Mouse (Mus musculus): ENCODE data around the gene Tmem214. TPM values are rescaled to one million over a fixed set of nuclear protein-coding genes. Genes with fewer than 3 reads are reported as not detected.

Tmem214 gene
- polyA plus RNA-seq (2016; fragmentation: Nextera tagmentation; extraction: Ambion mirVana), result 52.5 and 56.4 TPM in 2 replicates

- Histone ChIP-seq H3K36me3 (replicated peaks) (peaks cover 45% of the 10 kb centered on the region), H3K27me3 (no peaks in the 10 kb centered on the region), H3K4me1 (peaks cover 15% of the 10 kb centered on the region), H3K4me2 (peak within 1 kb of the TSS; percentile 88; the same call in 1 of the 2 replicates), H3K4me3 (replicated peaks) (no peak within 1 kb of the TSS), H3K27ac (no peak within 1 kb of the TSS), H3K9ac (no peak within 1 kb of the TSS; the same call in 1 of the 2 replicates), H3K9me3 (no peaks in the 10 kb centered on the region)
- WGBS, result 95% methylated on average over 3 of the region's 3 CpGs
- no peak for ATAC-seq (ENCODE audit: low FRiP score)
Observed at GRCm38 (mm10) chr5:30867712-30868111, at the start of gene Tmem214. Tmem214 (plus strand) TSS chr5:30868012.

- WGBS, result 91% methylated on average over 8 of the region's 8 CpGs
- no peak overlapping the region for H3K9ac ChIP-seq
- no peaks in the 10 kb centered on the region for H3K9me3 ChIP-seq
- no peak for ATAC-seq (ENCODE audit: low FRiP score)
- no peak overlapping the region for H3K27ac ChIP-seq
- H3K4me1 ChIP-seq, result peaks cover 30% of the 10 kb centered on the region
- no peak overlapping the region for H3K4me2 ChIP-seq
- 0 out of 2 replicates have a peak, but pooled peaks cover 4% of the 10 kb centered on the region for H3K36me3 ChIP-seq (replicated peaks)
- H3K4me3 ChIP-seq (replicated peaks), result no peak overlapping the region
- no peaks in the 10 kb centered on the region for H3K27me3 ChIP-seq
Observed at GRCm38 (mm10) chr5:30818758-30819309, 49.0 kb upstream of the Tmem214 start.

GRCm38 (mm10) chr5:30822689-30823088 is 45.1 kb upstream of the Tmem214 start:
- 89% methylated on average over 5 of the region's 5 CpGs for WGBS
- no peak overlapping the region for H3K9ac ChIP-seq
- no peak overlapping the region for H3K4me2 ChIP-seq
- H3K4me1 ChIP-seq, result peaks cover 22% of the 10 kb centered on the region
- no peaks in the 10 kb centered on the region for H3K27me3 ChIP-seq
- no peak overlapping the region for H3K4me3 ChIP-seq (replicated peaks)
- no peak overlapping the region for H3K27ac ChIP-seq
- H3K9me3 ChIP-seq, result no peaks in the 10 kb centered on the region
- no peak for ATAC-seq (ENCODE audit: low FRiP score)
- H3K36me3 ChIP-seq (replicated peaks), result 0 out of 2 replicates have a peak, but pooled peaks cover 4% of the 10 kb centered on the region

DNA sequence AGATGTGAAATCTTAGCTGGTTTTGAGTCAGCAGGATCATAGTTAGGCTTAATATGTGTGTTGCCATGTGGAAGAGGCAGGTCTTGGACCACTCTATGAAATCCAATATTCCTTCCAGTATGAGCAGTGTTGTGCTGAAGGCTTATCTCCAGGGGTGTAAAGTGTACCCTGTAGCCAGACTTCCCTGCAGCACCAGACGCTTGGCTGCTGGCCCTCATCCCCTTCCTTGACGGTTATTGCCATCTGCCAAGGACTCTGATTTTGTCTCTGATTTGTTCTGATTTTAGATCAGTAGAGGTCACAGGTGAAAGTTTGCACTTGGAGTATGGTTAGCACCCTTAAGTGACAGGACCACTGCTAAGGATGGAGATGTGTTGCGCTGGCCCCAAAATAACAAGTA is 44.7 kb upstream of the Tmem214 start:
- ATAC-seq (ENCODE audit: low FRiP score), result no peak
- Histone ChIP-seq H3K27ac (no peak overlapping the region), H3K9ac (no peak overlapping the region), H3K4me2 (no peak overlapping the region), H3K36me3 (replicated peaks) (0 out of 2 replicates have a peak, but pooled peaks cover 4% of the 10 kb centered on the region), H3K9me3 (no peaks in the 10 kb centered on the region), H3K4me3 (replicated peaks) (no peak overlapping the region), H3K4me1 (peaks cover 19% of the 10 kb centered on the region), H3K27me3 (no peaks in the 10 kb centered on the region)
- 91% methylated on average over 3 of the region's 3 CpGs for WGBS

GRCm38 (mm10) chr5:30824124-30824988 is 43.5 kb upstream of the Tmem214 start:
- no peak for ATAC-seq (ENCODE audit: low FRiP score)
- Histone ChIP-seq H3K36me3 (replicated peaks) (0 out of 2 replicates have a peak, but pooled peaks cover 4% of the 10 kb centered on the region), H3K4me2 (no peak overlapping the region), H3K27ac (no peak overlapping the region), H3K4me3 (replicated peaks) (no peak overlapping the region), H3K9ac (no peak overlapping the region), H3K4me1 (peaks cover 19% of the 10 kb centered on the region), H3K9me3 (no peaks in the 10 kb centered on the region), H3K27me3 (no peaks in the 10 kb centered on the region)
- 36% methylated on average over 11 of the region's 11 CpGs for WGBS

DNA sequence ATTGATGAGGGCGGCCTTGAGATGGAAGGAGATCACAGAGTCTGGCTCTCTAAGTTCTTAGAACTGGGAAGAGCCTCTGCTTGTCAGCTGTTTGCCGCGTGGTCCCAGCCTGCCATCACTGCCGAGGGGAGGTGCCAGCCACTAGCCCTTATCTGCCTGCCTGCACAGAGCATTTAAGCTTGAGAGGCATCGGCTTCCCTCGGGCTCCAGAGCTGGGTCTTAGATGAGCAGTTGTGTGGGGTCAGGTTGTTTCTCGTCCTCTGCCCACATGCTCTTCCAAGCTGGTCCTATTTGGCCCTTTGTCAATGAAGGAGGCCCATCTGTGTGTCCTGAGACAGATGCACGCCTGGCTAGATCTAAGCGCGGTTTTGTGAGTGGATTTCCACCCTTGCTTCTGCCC is 42.6 kb upstream of the Tmem214 start:
- Histone ChIP-seq H3K36me3 (replicated peaks) (no peaks in the 10 kb centered on the region), H3K9me3 (no peaks in the 10 kb centered on the region), H3K9ac (no peak overlapping the region), H3K4me1 (peaks cover 19% of the 10 kb centered on the region), H3K4me2 (no peak overlapping the region), H3K27me3 (no peaks in the 10 kb centered on the region), H3K27ac (no peak overlapping the region), H3K4me3 (replicated peaks) (no peak overlapping the region)
- 66% methylated on average over 10 of the region's 10 CpGs for WGBS
- ATAC-seq (ENCODE audit: low FRiP score), result no peak

DNA sequence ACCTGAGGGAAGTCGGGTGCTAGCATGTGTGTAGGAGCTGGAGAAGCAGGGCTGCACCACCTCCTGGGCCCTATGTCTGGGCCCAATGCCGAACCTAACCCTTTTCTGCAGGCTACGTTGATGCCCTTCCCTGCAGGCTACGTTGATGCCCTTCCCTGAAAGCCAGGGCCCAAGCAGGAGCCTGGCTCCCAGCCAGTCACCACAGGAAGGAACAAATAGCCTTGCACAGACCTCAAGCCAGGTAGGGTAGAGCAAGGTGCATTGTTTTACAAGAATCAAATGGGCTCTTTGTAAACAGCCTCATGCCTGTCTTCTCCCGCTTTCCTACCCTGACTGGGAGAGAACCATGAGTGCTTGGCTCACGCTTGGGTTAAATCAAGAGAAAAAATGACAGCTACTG is 42.0 kb upstream of the Tmem214 start:
- Histone ChIP-seq H3K36me3 (replicated peaks) (no peaks in the 10 kb centered on the region), H3K27me3 (no peaks in the 10 kb centered on the region), H3K9me3 (no peaks in the 10 kb centered on the region), H3K4me1 (peaks cover 19% of the 10 kb centered on the region), H3K9ac (no peak overlapping the region), H3K4me3 (replicated peaks) (no peak overlapping the region), H3K27ac (no peak overlapping the region), H3K4me2 (no peak overlapping the region)
- no peak for ATAC-seq (ENCODE audit: low FRiP score)
- WGBS, result 79% methylated on average over 6 of the region's 6 CpGs

- H3K4me2 ChIP-seq, result no peak overlapping the region
- no peaks in the 10 kb centered on the region for H3K4me1 ChIP-seq
- H3K9me3 ChIP-seq, result 0 out of 2 replicates have a peak, but pooled peaks cover 3% of the 10 kb centered on the region
- no peak for ATAC-seq (ENCODE audit: low FRiP score)
- peaks cover 13% of the 10 kb centered on the region for H3K36me3 ChIP-seq (replicated peaks)
- 87% methylated on average over 3 of the region's 3 CpGs for WGBS
- no peaks in the 10 kb centered on the region for H3K27me3 ChIP-seq
- no peak overlapping the region for H3K27ac ChIP-seq
- H3K4me3 ChIP-seq (replicated peaks), result no peak overlapping the region
- H3K9ac ChIP-seq, result no peak overlapping the region
Observed at GRCm38 (mm10) chr5:30833416-30833815, 34.4 kb upstream of the Tmem214 start.

DNA sequence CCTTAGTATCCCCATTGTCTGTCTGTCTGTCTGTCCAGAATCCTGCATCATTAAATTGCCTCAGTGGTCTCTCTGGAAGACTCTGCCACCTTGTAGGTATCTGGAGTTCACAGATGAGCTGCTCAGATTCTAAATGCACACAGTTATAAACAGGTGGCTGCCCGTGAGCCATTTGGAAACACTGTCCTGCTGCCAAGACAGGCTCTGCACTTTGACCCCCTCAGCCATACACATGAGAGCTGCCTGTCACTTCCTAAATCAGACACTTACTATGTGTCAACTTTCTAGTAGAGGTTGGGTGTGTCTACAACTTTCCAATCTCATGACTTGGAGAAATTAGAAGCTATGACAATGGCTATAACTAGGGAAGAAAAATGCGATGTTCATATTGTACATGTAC is 28.1 kb upstream of the Tmem214 start:
- no peaks in the 10 kb centered on the region for H3K27me3 ChIP-seq
- WGBS, result 95% methylated on average over 2 of the region's 2 CpGs
- no peak for ATAC-seq (ENCODE audit: low FRiP score)

DNA sequence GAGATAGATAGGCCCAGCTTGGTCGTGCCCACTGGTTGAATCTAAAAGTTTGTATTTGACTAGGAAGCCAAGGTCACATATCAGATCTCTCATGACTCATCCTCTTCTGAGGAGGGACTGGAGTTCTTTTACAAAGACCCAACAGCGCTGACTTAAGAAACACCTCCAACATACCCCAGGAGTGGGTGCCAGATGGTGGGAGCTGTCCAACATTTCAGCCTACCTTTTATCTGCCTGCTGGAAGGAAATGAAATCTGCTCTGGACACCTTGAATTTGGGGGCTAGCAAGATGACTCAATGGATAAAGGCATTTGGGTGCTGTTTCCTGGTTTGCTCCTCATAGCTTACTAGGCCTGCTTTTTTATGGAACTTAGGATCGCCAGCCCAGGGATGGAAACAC is 25.9 kb upstream of the Tmem214 start:
- whole genome bisulfite sequencing, result 48% methylated on average over 3 of the region's 3 CpGs
- H3K9me3 ChIP-seq, result no peaks in the 10 kb centered on the region
- ATAC-seq (ENCODE audit: low FRiP score), result no peak
- no peak overlapping the region for H3K9ac ChIP-seq
- H3K4me2 ChIP-seq, result no peak overlapping the region
- H3K4me3 ChIP-seq (replicated peaks), result no peak overlapping the region
- H3K36me3 ChIP-seq (replicated peaks), result peaks cover 5% of the 10 kb centered on the region
- no peaks in the 10 kb centered on the region for H3K27me3 ChIP-seq
- no peak overlapping the region for H3K27ac ChIP-seq
- no peaks in the 10 kb centered on the region for H3K4me1 ChIP-seq

More for the DNA sequence above, 28.1 kb upstream of the Tmem214 start:
- no peak overlapping the region for H3K4me2 ChIP-seq
- H3K9ac ChIP-seq, result no peak overlapping the region
- 0 out of 2 replicates have a peak, but pooled peaks cover 3% of the 10 kb centered on the region for H3K9me3 ChIP-seq
- no peaks in the 10 kb centered on the region for H3K4me1 ChIP-seq
- H3K27ac ChIP-seq, result no peak overlapping the region
- H3K4me3 ChIP-seq (replicated peaks), result no peak overlapping the region
- peaks cover 13% of the 10 kb centered on the region for H3K36me3 ChIP-seq (replicated peaks)

- no peaks in the 10 kb centered on the region for H3K36me3 ChIP-seq (replicated peaks)
- no peak overlapping the region for H3K9ac ChIP-seq
- no peaks in the 10 kb centered on the region; the same call in 1 of the 2 replicates for H3K4me1 ChIP-seq
- no peak overlapping the region for H3K4me2 ChIP-seq
- H3K4me3 ChIP-seq (replicated peaks), result no peak overlapping the region
- WGBS, result 76% methylated on average over 6 of the region's 6 CpGs
- no peak for ATAC-seq (ENCODE audit: low FRiP score)
- H3K27ac ChIP-seq, result no peak overlapping the region
- no peaks in the 10 kb centered on the region for H3K27me3 ChIP-seq
- H3K9me3 ChIP-seq, result no peaks in the 10 kb centered on the region
Observed at GRCm38 (mm10) chr5:30849891-30850555, 17.8 kb upstream of the Tmem214 start.

GRCm38 (mm10) chr5:30850556-30850925 is 17.3 kb upstream of the Tmem214 start:
- 80% methylated on average over 2 of the region's 2 CpGs for WGBS
- Histone ChIP-seq H3K36me3 (replicated peaks) (no peaks in the 10 kb centered on the region), H3K4me1 (no peaks in the 10 kb centered on the region; the same call in 1 of the 2 replicates), H3K4me3 (replicated peaks) (no peak overlapping the region), H3K27ac (no peak overlapping the region), H3K27me3 (no peaks in the 10 kb centered on the region), H3K9me3 (no peaks in the 10 kb centered on the region), H3K4me2 (no peak overlapping the region), H3K9ac (no peak overlapping the region)
- ATAC-seq (ENCODE audit: low FRiP score), result no peak
